Mouse (Mus musculus): ENCODE results near the gene Necap2.

The Necap2 gene

DNA sequence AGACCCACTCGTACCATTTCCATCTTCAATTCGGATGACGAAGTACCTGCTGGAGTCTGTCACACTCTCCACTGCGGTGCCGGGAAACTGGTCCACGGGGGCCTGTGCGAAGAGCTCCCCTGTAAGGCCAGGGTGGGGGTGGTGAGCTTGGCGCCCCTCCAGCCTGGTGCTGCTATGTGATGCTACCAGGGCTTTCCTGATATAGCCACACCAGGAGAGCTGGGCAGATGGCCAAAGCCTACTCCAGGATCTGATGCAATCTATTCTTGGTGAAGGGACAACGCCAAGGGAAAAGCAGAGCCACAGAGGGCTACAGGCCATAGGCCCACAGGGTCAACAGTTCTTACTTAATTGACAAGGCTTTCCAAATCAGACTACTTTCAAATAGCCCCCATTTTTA is 4.5 kb downstream of the Necap2 start:
- peak in 1 of 2 experiments; percentile 23 for DNase-seq (ENCODE audit: low spot score in 2 of 2)

GRCm38 (mm10) chr4:141072502-141072901 is 5.7 kb downstream of the Necap2 start:
- DNase-seq (ENCODE audit: low spot score in 2 of 2): no peak

DNA sequence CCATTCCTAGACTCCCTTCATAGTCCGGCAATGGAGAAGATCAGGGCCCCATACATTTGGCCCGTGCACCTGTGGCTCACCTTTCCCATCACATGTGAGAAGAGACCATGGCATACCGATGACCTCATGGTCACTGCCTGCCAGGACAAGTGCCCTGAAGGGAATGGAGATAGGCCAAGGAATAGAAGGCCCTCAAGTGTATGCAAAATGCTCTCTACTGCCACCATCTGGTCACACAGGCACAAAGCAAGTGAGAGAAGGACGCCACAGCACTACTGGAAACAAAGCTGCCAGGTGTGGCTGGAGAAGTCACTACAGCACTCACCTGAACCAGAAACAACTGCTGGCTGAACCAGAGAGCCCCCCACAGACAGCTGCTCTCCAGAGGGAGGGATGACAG is 8.4 kb downstream of the Necap2 start:
- peak; percentile 64 to 76 for DNase-seq (ENCODE audit: low spot score in 2 of 2)

- DNase-seq (ENCODE audit: low spot score in 2 of 2): no peak
These were observed 9.5 kb downstream of the Necap2 start for GRCm38 (mm10) chr4:141068655-141069054.

- DNase-seq (ENCODE audit: low spot score in 2 of 2): no peak
These were observed 10.6 kb downstream of the Necap2 start for GRCm38 (mm10) chr4:141067516-141068046.

DNA sequence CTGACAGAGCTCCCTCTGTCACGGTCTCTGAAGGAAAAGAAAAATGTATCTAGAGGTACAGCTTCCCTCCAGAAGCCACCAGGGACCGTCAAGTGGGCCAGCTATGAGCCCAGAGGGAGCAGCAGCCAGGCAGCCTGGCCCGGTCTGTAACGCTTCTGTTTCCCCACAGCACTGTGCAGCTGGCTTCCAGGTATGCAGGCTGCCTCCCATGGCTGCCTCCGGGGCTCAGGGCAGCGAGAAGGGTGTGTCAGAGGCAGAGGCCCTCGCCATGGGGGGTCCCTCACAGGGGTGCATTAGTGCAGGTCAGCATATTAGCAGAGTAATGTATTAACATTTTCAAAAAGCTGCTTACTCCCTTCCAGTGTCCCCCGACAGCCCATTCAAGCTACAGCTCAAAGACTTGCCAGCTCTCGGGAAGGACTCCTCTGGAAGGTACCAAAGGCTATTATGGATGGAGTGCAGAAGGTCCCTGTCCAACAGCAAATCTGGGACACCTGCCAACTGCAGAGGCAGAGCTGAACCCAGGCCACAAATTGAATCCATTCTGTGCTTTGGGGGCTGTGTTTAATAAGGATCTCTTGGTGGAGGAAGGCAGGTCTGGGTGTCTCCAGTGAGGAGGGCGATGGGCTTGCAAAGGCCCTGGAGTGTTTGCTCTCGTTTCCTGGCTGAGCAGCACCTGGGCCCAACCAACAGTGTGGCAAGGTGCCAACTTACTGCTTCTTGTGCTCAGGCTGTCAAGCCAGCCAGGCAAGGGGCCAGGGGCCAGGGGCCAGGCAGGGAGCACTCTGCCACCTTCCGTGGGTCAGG is 11.2 kb downstream of the Necap2 start:
- DNase-seq (ENCODE audit: low spot score in 2 of 2): no peak

DNA sequence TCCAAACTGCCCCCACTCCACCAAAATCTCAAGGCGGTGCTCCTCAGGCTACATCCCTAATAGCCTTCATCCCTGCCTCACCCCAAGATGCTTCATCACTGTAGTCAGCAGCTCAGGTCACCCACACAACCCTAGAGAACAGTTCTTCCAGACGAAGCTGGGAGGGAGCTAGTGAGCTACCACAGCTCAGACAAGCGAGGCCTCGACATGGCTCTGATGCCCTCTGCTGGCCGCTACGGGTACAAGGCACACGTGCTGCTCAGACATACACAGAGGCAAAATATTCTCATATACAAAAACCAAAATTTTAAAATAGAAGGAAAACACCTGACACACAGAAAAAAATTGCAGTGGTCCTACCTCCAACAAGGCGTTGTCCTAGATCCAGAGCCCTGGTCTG is 13.0 kb downstream of the Necap2 start:
- peak; percentile 70 to 90 for DNase-seq (ENCODE audit: low spot score in 2 of 2)

- DNase-seq (ENCODE audit: low spot score in 2 of 2): no peak
These were observed 14.0 kb downstream of the Necap2 start for GRCm38 (mm10) chr4:141064104-141064659.

DNA sequence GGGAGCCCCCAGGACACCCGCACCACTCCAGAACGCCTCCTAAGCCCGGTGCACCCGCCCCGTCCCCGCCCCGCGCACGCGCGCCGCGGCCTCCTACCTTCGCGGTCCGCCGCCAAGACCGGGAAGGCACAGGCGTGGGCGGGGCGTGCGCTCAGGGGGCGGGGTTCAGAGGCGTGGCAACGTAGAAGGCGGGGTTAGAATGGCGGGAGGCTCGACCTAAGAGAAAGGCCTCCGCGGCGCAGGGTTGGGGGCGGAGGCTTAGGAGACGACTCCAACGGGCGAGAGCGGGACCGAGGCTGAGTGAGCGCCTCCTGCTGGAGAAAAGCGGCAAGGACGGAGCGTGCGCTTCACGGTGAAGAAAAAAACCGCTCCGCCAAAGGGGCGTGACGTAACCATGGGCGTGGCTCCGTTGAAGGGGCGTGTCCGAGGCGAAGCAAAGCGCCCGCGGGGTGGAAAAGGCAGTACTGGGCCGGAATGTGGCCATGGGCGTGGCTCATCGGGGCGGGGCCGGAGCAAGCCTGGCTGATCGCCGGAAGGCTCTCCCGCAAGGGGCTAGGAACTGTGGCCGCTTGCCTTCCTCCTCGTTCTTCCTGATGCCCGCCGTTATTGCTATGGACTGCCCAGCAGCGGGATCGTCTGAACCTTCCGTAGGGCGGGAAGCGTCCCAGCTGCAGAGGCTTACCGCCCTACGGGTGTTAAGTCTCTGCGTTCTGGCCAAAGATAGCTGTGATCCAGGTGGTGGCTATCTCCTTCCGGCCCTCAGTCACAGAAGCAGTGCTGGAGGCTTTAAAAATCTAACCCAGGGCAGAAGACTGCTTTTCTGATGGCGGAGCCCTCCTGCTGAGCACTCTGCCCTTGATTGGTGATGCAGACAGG is 17.5 kb downstream of the Necap2 start, which contains the start of gene Crocc:
TSS of gene Crocc (minus strand) at position 125 of the 876 bp plus-strand sequence.
- peak; percentile 100 for DNase-seq (ENCODE audit: low spot score in 2 of 2)

DNA sequence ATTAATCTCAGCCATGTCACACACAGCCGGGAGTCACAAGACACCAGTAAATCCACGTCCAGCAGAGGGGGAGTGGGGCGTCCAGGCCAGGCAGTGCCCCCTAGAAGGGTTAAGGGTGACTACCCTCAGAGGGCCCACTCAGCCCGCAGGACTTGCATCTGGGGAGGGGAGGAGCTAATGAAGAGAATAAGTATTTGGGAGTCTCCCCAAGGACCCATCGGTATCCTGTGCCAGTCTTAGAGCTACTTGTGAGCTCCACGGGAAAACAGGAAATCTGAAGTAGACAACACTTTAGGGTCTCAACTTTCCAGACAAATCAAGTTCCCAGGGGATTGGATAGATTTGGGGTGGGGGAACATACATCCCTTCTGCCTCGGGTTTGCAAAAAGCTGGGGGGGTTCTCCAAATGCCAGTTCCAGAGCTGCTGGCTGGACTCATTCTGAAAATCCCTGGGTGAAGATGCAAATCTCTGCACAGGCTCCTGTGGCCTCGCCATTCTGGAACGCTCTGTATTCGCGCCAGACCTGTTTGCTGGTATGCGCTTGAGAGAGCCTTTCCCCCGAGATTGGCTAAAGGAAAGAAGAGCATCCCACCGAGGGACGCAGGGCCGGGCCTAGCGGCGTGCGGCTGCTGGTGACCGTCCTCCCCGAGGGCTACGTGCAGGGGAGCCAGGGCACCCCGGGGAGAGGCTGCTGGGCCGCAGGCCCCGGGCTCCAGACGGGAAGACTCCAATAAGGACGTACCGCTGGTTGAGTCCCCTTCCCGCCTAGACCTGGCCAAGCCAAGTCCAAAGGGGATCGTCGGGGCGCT is 18.3 kb downstream of the Necap2 start:
- no peak for DNase-seq (ENCODE audit: low spot score in 2 of 2)

DNA sequence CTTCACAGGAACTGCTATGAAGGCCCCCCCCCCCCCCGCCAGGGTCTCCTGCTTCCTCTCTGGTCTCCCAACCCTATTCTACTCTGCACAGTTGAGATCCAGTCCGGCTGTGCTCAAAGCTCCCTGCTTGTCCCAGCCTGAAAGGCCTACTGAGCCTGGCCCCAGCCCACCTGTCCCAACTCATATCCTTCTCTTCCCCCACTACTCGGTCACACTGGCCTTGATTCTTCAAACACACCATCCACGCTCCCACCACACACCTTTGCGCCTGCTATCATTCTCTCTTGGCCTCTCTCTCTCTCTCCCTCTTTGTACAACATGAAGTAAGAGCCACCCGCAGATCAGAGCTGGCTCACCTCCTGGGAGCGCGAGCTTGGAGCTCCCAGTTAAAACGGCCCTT is 19.3 kb downstream of the Necap2 start:
- DNase-seq (ENCODE audit: low spot score in 2 of 2): no peak

- DNase-seq (ENCODE audit: low spot score in 2 of 2): no peak
These were observed 21.2 kb downstream of the Necap2 start for GRCm38 (mm10) chr4:141056970-141057369.

GRCm38 (mm10) chr4:141053568-141054161 is 24.5 kb downstream of the Necap2 start:
- DNase-seq (ENCODE audit: low spot score in 2 of 2): no peak

- DNase-seq (ENCODE audit: low spot score in 2 of 2): no peak
These were observed 25.0 kb downstream of the Necap2 start for GRCm38 (mm10) chr4:141053138-141053537.

GRCm38 (mm10) chr4:141052442-141052841 is 25.7 kb downstream of the Necap2 start:
- DNase-seq (ENCODE audit: low spot score in 2 of 2): no peak

DNA sequence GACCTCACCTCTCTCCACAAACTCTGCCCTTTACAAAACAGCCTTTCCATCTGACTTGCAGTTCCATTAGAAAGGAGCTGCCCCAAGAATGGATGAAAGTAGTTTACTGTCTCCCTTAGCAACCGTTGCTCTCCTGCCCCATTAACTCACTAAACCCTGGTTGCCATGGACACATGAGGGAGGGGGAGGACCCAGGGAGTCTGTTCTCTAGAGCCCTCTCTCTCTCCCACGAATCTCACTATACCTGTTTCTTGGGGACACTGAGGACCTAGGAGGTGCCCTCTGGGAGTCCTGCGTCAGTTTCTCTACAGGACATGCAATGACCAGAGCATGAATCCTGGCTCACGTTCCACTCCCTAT is 28.7 kb downstream of the Necap2 start:
- DNase-seq (ENCODE audit: low spot score in 2 of 2): no peak

DNA sequence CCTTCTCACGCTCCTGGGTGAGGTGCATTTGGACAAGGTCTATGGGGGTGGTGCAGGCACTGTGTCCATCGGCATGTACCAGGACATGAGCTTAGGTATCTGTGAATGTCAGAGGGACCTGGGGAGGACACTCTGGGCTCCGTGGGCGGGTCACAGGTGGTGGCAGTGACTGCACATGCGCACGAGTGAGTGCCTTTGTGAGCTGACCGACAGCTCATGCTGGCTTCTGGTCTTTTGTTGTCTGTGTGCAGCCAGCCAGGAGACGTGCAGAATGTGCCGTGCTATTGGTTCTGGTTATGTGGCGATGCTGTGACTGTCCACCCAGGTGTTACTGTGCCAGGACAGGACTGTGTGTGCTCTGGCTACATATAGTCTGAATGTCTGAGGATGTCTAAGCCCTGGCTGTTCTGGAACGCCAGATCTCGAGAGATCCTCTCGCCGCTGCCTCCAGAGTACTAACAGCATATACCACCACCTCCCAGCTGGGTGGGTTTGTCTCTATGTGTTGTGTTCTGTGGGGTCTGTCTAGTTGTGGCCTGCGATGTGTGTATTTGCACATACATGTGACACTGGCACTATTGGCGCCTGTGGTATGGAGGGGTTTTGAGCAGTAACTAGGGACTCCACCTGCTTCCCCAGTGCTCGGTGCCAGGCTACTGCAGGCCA is 29.2 kb downstream of the Necap2 start:
- DNase-seq (ENCODE audit: low spot score in 2 of 2): no peak

DNA sequence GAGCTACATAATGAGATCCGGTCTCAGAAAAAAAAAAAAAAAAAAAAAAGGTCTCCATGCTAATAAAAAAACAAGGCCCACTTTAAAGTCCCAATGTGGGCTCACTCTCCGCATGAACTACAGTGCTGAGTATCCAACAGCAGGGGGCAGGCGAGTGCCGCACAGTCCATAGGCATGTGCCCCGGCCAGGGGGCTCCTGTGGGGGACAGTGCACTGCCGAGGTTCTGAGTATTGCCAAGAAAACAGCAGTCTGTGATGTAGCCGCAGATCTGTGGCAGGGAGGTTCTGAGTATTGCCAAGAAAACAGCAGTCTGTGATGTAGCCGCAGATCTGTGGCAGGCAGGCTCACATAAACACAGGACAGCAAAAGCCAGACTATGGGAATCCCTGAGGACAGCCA is 33.3 kb downstream of the Necap2 start:
- DNase-seq (ENCODE audit: low spot score in 2 of 2): peak in 1 of 2 experiments; percentile 74

GRCm38 (mm10) chr4:141041117-141041516 is 37.0 kb downstream of the Necap2 start:
- peak in 1 of 2 experiments; percentile 48 for DNase-seq (ENCODE audit: low spot score in 2 of 2)
